Mouse (Mus musculus): ENCODE data around the gene Uck1.
A peak's percentile ranks its signal among the peaks of the same experiment; 100 is the strongest.

Gene Uck1

DNA sequence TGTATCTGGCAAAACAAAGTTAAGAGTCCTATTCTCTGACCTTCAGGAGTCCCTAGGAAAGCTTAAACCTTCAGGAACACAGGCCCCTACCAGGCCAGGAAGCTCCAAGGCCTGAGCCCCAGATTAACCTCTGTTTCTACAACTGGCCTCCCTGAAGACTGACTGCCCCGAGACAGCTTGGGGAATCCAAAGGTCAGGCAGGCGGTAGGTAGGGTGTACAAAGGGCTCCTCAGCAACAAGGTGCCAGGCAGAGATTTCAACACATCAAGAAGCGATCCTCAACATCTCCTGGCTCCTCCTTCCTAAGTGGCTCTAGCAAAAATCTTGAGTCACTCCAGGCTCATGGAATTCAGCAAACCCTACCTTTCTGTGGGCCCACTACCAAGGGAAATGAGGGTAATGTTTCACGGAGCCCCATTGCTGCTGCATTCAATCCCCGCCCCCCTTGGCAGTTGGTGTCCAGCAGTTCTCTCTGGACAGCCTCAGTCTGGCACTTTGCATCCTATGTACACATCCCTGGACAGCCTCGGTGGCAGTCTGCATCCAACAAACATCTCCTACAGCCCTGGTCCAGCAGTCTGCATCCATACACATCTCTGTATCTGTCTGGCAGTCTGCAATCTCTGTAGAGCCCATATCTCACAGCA, 949 bp downstream of the Uck1 start:
- no peak for DNase-seq (ENCODE audit: low spot score in 2 of 2)

DNA sequence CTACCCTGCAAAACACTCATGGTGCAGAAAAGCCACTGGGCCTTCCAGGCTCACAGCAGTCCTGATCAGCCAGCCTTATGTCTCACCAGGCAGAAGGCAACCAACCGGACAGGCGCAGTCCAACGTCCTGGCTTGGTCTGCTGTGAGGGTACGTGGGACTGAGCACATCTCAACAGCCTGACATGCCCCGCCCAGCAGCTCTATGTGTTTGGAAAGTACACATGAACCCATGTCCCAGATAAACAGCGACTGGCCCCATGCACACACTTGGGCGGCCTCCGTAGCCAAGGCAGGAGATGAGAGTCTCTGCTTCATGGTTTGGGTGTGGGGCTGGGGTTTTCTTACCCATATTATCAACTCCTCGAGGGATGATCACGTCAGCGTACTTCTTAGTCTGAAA, 3.7 kb downstream of the Uck1 start:
- DNase-seq (ENCODE audit: low spot score in 2 of 2): no peak

DNA sequence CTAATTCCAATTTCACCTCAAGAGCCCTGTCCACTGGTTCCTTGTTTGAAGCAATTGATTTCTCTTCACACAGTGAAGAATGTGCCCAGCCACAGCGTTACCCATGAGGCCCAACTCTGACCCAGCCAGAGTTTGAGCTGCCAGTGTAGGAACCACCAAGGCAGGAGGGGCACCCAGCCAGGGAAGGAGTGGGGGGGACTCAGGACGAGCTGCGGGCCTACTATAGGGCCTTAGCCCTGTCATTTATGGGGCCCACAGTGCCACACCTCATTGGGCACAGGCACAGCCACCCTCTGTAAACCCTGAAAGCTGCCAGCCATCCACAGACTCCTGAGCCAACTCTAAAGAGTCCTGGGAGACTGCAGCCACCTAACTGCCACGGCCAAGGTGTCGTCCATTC, 5.4 kb downstream of the Uck1 start:
- DNase-seq (ENCODE audit: low spot score in 2 of 2): no peak

DNA sequence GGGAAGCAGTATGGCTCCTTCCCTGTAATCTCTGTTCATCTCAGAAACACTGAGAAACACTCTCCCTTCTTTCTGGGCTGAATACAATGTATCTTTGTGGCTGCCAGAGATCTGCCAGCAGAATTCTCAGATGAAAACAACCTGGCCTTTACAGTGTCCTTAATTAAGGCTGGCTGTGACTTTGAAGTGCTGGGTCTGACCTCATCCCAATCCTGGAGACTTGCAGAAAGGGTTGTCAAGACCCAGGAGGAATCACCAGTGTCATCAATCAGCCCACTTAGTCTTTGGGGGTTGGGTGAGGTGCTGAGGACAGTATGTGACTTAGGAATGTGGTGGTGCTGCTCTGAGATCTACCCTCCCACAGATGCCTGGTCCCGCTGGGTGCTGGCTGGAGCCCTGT, 6.6 kb downstream of the Uck1 start:
- DNase-seq (ENCODE audit: low spot score in 2 of 2): no peak

DNA sequence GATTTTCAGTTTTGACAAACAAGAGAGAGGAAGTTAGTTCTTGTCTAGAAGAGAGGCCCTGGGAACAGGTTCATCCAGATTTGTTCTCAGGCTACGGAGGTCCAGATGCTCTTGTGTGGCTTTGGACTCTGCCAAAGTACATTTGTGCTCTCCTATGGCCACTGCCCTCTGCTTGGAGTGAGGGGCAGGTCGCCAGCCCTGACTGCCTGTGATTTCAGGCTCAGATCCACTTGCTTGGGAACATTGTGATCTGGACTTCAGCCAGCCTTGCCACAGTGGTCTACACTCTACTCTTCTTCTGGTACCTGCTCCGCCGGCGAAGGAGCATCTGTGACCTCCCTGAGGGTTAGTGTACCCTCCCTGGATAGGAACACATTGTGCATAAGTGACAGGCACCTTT, 7.3 kb downstream of the Uck1 start:
- no peak for DNase-seq (ENCODE audit: low spot score in 2 of 2)

DNA sequence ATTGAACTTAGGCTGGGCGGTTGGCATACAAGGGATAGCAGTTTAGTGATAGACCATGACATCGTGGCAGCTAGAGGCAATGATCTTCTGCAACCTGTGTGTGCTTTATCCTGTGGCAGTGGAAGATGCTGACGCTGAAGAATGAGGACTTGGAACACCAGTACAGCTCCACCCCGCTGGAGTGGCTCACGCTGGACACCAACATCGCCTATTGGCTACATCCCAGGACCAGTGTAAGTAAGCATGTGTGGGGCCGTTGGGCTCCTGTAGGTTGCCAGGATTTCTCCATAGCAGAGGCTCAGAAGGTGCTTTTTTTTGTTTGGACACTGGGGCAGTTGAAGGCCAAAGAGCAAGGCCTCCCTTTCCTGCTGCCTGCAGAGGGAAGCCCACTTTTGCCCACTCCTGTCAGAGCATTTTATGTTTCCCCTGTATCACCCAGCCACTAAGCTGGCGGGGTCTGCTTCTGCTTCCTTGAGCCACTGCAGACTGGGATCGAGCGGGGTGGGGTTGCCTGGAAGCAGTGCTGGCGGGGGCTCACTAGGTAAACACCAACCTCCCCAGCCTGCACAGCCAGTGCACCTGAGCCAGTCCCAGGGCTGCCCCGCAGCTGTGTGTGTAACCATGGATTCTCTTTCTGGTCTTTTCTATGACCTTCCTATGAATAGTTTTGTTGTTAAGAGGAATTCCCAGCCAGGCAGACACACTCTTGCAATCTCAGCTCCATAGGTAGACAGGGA, 8.0 kb downstream of the Uck1 start:
- DNase-seq (ENCODE audit: low spot score in 2 of 2): no peak

DNA sequence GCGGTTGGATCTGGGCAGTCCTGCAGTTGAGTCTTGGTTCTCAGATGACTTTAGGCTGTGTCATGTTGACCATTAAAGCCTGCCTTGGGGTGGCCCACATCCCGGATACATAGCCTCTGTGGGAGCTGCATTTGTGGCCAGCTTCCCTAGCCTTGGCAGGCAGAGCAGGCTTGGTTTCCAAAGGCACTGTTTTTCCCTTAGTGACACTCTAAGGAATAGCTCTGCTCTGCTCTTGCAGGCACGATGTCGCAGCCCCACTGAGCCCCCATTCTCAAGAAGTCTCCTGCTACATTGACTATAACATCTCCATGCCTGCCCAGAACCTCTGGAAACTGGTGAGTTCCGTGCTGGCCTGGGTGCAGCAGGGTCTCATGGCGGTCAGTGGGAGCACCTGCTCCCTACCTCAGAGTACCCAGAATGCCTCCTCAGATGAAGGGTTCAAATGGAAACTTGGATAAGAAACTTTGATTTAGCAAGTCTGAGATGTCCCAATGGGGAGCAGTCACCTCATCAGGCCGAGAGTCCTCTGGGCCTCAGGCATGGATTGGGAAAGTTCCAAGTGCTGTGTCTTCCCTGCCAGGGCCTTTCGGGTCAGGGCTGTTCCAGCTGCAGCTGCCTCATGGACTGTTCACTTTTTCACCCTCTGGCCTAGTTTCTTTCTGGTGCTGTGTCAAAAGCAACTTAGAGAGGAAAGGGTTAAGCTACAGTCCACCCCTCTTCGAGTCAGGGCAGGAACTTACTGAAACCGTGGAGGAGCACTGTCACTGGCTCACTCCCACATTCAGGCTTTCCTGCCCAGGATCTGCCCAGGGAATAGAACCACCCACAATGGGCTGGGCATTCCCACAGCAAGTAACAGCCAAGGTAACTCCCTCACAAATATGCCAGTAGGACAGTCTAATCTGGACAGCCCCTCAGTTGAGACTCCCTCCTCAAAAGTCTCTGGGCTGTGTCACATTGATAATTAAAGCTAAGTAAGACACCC, 11.3 kb downstream of the Uck1 start:
- DNase-seq (ENCODE audit: low spot score in 2 of 2): no peak

DNA sequence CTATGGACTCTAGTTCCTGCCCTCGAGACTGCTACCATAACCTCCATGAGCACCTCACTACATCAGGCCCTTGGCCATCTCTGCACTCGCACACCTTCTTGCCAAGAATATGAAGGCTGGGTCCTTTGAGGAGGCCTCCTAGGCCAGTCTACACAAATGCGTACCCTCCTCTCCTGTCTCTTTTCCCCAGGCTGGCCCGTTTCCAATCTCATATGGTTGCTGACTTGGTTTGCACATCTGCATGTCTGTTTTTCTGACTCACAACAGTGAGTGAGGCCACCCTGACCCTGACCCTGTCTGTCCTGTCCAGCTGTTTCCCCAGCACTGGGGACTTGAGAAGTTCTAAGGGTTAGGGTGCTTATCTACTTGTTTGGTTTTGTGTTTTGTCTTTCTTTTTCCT, 13.2 kb downstream of the Uck1 start:
- DNase-seq (ENCODE audit: low spot score in 2 of 2): no peak

DNA sequence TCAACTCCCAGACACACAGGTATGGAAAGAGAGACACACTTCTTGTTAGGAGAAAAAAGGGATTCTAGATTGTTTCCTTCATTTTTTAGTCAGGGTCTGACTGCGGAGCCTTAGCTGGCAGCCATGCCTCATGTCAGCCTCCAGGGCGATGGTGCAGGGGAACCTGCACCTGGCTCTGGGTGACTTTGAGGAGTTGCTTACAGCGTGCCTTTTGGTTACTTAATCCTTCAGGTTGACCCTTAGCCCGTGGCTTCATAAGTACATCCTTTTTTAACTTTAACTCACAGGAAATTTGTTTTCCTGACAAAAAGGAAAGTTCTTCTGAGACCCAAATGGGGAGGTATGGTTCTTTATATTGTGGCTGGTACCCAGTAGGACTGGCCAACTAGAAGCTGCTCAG, 17.0 kb downstream of the Uck1 start:
- DNase-seq (ENCODE audit: low spot score in 2 of 2): no peak

DNA sequence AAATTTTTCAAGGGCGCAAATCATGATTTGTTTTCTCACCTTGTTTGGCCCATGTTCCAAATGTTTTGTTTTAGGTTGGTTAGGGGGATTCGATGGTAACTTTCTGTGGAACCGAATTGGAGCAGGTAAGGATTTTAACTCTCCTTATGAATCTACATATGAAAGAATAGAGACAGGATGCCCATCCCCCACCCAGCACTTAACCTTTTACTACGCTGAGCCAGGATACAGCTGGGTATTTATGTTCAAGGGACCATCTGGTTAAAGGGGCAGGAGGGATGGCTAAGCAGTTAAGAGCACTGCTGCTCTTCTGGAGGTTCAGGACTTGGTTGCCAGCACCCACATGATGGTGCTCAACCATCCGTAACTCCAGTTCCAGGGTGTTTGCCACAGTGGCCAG, 19.4 kb downstream of the Uck1 start:
- no peak for DNase-seq (ENCODE audit: low spot score in 2 of 2)

DNA sequence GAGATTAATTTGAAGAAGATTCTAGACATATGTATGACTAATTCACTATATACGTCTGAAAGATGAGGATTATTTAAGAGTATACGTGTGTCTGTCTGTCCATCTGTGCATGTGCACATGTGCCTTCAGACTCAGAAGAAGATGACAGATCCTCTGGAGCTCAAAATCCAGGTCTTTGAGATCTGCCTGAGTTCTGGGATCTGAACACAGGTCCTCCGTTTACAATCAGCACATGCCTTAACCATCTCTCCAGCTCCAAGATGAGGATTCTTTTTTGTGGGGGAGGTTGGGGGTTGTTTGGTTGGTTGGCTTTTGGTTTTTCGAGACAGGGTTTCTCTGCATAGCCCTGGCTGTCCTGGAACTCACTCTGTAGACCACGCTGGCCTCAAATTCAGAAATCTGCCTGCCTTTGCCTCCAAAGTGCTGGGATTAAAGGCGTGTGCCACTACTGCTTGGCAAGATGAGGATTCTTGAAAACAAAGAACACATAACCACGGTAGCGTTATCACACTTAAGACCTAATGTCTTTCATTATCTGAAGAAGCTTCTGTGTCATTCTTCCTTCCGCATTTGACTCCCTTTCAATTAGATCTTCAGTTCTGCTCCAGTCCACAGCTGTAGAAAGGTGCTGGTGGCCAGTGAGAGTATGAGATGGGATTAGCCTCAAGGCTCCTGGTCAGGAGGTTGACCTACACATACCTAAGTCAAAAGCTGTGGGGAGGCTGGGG, 21.1 kb downstream of the Uck1 start:
- no peak for DNase-seq (ENCODE audit: low spot score in 2 of 2)

DNA sequence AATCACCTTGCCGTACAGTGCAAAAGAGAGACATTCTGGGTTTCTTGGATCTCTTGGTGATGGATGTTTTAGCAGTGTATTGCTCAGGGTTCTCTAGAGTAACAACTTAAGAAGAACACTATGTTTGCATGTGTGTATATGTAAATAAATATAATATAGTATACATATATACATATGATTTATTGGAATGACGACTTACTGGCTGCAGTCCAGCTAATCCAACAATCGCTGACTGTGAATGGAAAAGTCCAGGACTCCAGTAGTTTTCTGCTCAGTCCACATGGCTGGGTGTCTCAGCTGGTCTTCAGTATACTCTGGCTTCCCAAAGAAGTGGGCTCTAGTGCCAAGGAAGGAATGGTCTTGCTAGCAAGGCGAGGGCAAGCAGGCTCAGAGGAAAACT, 22.4 kb downstream of the Uck1 start:
- no peak for DNase-seq (ENCODE audit: low spot score in 2 of 2)

DNA sequence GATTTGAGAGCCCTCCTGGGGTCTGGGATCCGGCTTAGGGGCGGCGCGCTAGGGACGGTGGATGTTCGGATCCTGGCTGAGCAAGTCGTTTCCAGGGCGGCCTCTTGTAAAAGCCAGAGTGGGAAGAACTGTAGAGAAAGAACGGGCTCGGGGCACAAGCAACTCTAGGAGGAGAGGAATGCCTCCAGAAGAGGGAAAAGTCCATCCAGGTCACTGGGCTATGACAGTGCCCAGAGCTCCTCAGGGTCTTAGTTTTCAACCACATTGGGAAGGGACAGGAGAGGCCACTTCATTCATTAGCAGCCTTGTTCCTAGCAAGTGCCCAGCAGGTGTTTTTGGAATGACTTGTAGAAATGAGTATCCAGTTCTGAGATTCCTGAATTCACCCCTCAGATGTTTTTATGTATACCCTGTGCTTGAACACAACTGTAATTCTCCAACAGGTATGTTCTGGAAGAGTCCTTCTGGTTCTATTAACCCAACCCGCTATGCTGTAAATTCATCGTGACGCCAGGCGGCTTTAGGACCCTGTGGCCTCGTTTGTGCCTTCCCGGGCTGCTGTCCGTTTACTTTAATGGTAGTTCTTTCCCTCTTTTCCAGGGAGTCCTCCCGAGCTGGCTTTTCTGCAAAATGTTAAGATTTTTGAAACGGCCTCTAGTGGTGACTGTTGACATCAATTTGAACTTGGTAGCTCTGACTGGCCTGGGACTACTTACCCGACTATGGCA, 23.0 kb downstream of the Uck1 start:
- DNase-seq (ENCODE audit: low spot score in 2 of 2): peak in 1 of 2 experiments; percentile 24

DNA sequence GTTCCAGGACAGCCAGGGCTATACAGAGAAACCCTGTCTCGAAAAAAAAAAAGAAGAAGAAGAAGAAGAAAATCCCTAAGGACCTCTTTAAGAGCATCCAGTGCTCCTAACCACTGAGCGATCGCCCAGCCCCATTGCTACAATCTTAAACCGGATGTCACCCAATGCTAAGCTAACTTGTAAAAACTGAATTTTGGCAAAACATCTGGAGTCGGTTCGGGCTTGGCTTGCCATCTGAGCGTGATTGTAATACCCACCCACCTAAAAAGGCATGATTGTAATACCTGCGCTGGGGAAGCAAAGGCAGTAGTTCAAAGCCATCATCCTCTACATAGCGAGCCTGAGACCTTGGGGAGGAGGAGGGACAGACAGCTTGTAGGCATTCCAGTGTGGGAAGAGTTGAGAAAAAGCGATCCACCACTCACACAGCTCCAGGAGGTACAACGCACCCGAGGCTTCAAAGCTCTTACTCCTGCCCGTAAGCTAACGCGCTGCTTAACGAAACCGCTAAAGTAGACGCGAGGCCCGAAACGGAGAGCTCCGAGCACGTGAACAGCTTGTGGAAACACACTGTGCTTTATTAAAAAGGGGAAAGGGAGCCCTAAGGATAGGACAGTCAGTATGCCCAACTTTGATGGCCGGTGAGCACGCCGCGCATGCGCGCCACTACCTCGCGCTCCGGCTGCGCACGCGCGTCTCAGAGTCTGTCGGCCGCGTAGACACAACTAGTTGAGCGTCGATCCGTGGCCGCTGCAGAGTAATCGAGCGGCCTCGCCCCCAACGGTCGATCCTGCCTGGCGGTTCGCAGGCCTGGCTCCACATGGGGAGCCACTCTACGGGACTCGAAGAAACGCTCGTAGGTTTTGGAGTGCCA, 23.8 kb downstream of the Uck1 start, which contains the start of gene Pomt1:
Gene Pomt1 (plus strand): TSS at position 705 of the 874 bp plus-strand sequence.
- peak; percentile 77 to 85 for DNase-seq (ENCODE audit: low spot score in 2 of 2)

DNA sequence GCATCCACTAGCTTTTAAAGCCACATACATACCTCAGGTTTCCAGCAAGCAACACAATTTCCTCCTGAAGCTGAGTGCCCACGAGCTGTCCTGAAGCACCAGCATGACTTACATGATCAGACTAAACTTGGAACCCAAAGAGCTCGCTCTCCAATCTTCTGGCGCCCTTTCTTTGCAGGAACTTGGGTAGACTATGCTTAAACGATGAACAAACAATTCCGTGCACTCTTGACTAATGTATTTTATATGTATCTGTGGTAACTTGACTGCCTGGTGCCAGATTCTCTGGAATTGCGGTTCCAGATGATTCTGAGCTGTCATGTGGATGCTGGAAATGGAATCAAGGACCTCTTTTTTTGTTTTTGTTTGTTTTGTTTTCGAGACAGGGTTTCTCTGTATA, 24.5 kb downstream of the Uck1 start:
- no peak for DNase-seq (ENCODE audit: low spot score in 2 of 2)

DNA sequence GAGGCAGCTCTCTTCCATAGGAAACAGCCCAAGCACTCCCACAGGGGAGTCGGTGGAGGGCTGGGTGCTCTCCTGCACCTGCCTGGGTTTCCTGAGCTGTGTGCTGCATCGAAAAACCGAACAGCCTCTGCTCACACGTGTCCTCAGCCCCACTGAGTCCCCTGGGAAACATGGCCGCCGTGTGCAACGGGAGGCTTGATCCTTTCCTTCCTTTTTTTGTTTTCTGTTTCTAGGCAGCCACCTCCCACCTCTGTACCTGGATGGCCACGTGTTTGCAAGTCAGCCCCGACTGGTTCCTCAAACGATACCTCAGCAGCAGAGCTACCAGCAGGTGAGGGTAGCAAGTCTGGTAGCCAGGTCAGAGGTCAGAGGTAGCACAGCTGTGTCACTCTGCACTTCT, 37.9 kb downstream of the Uck1 start:
- no peak for DNase-seq (ENCODE audit: low spot score in 2 of 2)

DNA sequence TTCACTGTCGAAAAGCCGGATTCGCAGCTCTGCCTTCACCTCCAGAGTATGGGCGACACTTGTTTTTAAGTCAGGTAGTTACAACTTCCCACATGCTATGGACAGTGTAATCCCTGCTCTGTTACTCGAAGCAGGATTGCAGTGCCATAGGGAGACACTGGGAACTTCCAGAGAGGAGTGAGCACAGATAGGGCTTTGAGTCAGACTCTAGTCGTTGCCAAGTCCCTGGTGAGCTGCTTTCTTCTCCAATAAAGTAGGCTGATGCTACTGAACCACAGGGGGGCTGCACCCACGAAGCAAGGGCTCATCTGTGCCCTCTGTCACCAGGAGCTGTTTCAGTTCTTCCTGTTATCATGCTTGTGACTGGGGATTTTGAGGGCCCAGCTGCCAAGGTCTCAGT, 38.4 kb downstream of the Uck1 start:
- DNase-seq (ENCODE audit: low spot score in 2 of 2): no peak

DNA sequence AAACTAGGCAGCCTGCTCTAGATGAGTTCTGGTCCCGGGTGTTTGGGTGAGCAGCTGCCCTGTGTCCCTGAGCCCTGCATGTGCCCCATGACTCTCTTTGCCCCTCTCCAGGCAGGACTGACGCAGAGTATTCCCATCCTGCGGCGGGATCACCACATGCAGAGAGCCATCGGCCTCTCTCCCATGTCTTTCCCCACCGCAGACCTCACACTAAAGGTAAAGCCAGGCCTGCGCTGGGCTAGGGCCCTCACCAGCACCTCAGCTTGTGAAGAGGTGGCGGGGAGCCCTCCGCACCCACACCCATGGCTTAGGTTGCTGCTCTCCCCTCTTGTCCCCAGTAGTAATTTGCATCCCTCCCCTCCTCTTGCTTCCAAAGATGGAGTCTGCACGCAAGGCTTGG, 39.0 kb downstream of the Uck1 start:
- no peak for DNase-seq (ENCODE audit: low spot score in 2 of 2)

DNA sequence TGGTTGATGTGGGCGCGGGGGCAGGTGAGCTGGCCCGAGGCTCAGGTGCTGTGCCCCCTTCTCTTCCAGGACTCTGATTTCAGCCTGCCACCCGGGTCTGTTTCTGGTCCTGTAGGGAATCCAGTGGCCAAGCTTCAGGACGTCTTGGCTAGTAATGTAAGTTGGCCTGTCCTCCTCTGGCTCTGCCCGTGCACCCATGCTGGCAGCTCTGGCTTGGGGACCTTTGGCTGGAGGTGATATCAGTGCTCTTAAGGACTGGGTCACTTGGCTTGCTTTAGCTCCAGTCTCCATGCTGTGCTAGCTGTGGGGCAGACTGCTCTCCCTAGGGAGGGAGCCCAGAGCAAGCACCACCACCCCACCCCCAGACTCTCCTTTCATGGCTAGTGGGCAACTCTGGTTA, 39.9 kb downstream of the Uck1 start:
- DNase-seq (ENCODE audit: low spot score in 2 of 2): no peak

DNA sequence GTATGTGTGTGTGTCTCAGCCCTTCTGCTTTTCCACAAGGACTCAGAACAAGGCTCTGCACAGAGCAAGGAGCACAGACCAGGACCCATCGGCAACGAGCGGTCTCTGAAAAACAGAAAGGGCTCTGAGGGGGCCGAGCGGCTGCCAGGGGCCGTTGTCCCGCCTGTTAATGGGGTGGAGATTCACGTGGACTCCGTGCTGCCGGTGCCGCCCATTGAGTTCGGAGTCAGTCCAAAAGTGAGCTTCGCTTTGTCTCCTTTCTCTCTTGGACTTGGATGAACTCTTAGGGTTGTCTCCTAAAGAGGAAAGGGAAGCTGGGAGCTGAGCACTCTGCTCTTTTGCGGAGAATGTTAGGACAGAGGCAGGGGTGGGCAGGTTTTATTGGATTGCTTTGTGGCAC, 40.5 kb downstream of the Uck1 start:
- DNase-seq (ENCODE audit: low spot score in 2 of 2): no peak

All from frontal cortex, postnatal 25 days (tissue).